Mouse (Mus musculus) brain, embryonic 14.5 days (tissue): Measurements from ENCODE around the gene Gm45521.
"Not testable (repeated sequence)": the region's sequence is repeated elsewhere in the genome, so short reads cannot be mapped to it uniquely, and the experiment has no call there.

Experiments
- CTCF ChIP-seq: fragments of 200-500 bp; IDR thresholded peaks from 2 replicates; pipeline ENCODE4 v1.5.1; 2012; ENCODE audit warnings: inconsistent platforms, mild to moderate bottlenecking, moderate library complexity, borderline replicate concordance; ENCODE audit not compliant: insufficient read depth, insufficient read length; ENCODE audit errors: extremely low read depth
- POLR2A ChIP-seq: fragments of 200-500 bp; IDR thresholded peaks from 2 replicates; pipeline ENCODE4 v1.6.1; 2012; ENCODE audit warnings: mild to moderate bottlenecking, inconsistent platforms, borderline replicate concordance; ENCODE audit not compliant: poor library complexity, insufficient read depth, insufficient read length, severe bottlenecking; ENCODE audit errors: extremely low read depth

GRCm38 (mm10) chr14:8006061-8006460 is 49.0 kb downstream of the Gm45521 start:
- TF ChIP-seq CTCF, POLR2A: not testable (repeated sequence)
